Mouse (Mus musculus) liver, postnatal 0 days (tissue): ENCODE measurements around the gene Ccndbp1. TPM values are rescaled to one million over a fixed set of nuclear protein-coding genes. Genes with fewer than 3 reads are reported as not detected.
"Not testable (repeated sequence)": the region's sequence is repeated elsewhere in the genome, so short reads cannot be mapped to it uniquely, and the experiment has no call there.

Experiments
- ATAC-seq: fragments of 200-750 bp; cut with Nextera tagmentation; 2 replicates; pipeline ENCODE4 v1.8.0; 2017; ENCODE audit warnings: mild to moderate bottlenecking, moderate library complexity
- DNase-seq: peaks from one replicate; pipeline ENCODE4 v3.0.0-alpha.2; 2016
- H3K27ac ChIP-seq: fragments of 300-500 bp; sonication (generic); 2 replicates; pipeline ENCODE4 v1.5.1; 2014; ENCODE audit warnings: antibody characterized with exemption, moderate library complexity, mild to moderate bottlenecking, low read depth
- H3K27me3 ChIP-seq: fragments of 300-500 bp; sonication (generic); 2 replicates; pipeline ENCODE4 v1.6.1; 2014; ENCODE audit warnings: low read length, control low read depth, mixed read lengths; ENCODE audit not compliant: insufficient read depth
- H3K36me3 ChIP-seq: fragments of 300-500 bp; sonication (generic); replicated peaks from 2 replicates; pipeline ENCODE4 v1.6.1; 2014; ENCODE audit warnings: mild to moderate bottlenecking, control low read depth, low read length, moderate library complexity, mixed read lengths; ENCODE audit not compliant: insufficient read depth
- H3K4me1 ChIP-seq: fragments of 300-500 bp; sonication (generic); 2 replicates; pipeline ENCODE4 v1.6.1; 2014; ENCODE audit warnings: antibody characterized with exemption, mild to moderate bottlenecking, control low read depth; ENCODE audit not compliant: insufficient read depth
- H3K4me2 ChIP-seq: fragments of 300-500 bp; sonication (generic); 2 replicates; pipeline ENCODE4 v1.6.1; 2014; ENCODE audit warnings: low read depth, mild to moderate bottlenecking, low read length, moderate library complexity, mixed read lengths
- H3K4me3 ChIP-seq: fragments of 300-500 bp; sonication (generic); 2 replicates; pipeline ENCODE4 v1.5.1; 2014; ENCODE audit warnings: low read depth, low read length
- H3K9ac ChIP-seq: fragments of 300-500 bp; sonication (generic); replicated peaks from 2 replicates; pipeline ENCODE4 v1.6.1; 2014; ENCODE audit warnings: mild to moderate bottlenecking, moderate library complexity
- H3K9me3 ChIP-seq: fragments of 300-500 bp; sonication (generic); 2 replicates; pipeline ENCODE4 v1.6.1; 2016; ENCODE audit warnings: mild to moderate bottlenecking, control low read depth, low read length, mixed read lengths
- CTCF ChIP-seq: sonication (generic); IDR thresholded peaks from 2 replicates; pipeline ENCODE4 v1.5.1; 2016; ENCODE audit warnings: antibody characterized with exemption, low read depth
- EP300 ChIP-seq: IDR thresholded peaks from 2 replicates; pipeline ENCODE4 v1.6.1; 2016; ENCODE audit warnings: antibody characterized with exemption, low read depth, mild to moderate bottlenecking
- WGBS: fragments of 180-500 bp; shearing (Covaris S2); extraction: QIAGEN DNeasy Blood & Tissue Kit; methylation state at CpG from one replicate; pipeline ENCODE4 v1.1.7; 2014; ENCODE audit not compliant: insufficient replicate concordance; 5-methylcytosine and 5-hydroxymethylcytosine counted together
- polyA plus RNA-seq: library from polyadenylated mRNA; unstranded; fragments of >200 nt; fragmentation: Nextera tagmentation; extraction: Ambion mirVana; gene quantifications from 2 replicates; pipeline ENCODE4 v1.2.1, GENCODE M21; 2015

The Ccndbp1 gene
- polyA plus RNA-seq, 1 experiment from 2014 or later: 36.0 TPM

DNA sequence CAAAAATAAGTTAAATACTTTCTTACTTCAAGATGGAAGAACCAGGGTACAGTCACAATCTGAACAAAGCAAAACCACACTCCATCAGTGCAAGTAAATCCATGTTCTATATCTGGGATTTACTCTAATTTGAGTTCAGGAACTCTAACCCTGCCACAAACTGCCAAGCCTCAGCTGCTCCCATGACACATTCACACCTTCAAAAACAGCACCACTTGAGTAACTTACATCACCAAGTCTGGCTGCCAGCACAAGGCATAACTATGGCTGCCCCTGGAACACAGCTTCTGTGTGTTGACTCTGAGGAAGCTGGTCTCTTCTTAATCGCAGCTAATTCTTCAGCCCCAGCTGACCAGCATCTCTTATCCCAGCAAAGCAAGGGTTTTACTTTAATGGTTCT is 8.9 kb downstream of the Ccndbp1 start:
- no peak for TF ChIP-seq CTCF
- TF ChIP-seq EP300: no peak
- H3K4me3 ChIP-seq: no peak overlapping the region
- H3K27ac ChIP-seq: no peak overlapping the region
- DNase-seq (no peak), ATAC-seq (no peak)
- H3K36me3 ChIP-seq: peaks cover 61% of the 10 kb centered on the region
- 97% methylated on average over 1 of the region's 1 CpGs for WGBS
- 0 out of 2 replicates have a peak, but pooled peaks cover 3% of the 10 kb centered on the region for H3K9me3 ChIP-seq
- H3K4me2 ChIP-seq: no peak overlapping the region
- no peaks in the 10 kb centered on the region for H3K4me1 ChIP-seq
- H3K9ac ChIP-seq: no peak overlapping the region
- no peaks in the 10 kb centered on the region for H3K27me3 ChIP-seq

DNA sequence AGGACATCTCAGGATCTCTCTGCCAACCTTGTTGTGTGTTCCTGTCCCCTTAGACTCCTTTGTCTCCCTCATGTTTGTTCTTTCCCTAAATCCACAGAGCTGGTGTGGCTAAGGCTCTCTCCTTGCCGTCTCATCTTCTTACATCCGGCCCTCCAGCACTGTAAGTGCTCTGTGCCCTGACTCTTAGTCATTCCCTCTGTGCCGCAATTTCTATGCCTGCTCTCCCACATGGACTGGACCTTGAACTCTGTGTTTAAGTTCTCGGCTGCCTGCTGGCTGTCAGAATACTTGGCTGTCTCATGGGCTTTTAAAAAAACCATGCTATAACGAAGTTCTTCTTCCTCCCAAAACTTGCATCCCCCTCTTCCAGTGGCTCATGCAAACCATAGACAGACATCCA is 14.7 kb downstream of the Ccndbp1 start:
- no peaks in the 10 kb centered on the region for H3K4me1 ChIP-seq
- H3K4me2 ChIP-seq: no peak overlapping the region
- ATAC-seq (peak; percentile 49), DNase-seq (no peak)
- H3K4me3 ChIP-seq: no peak overlapping the region
- H3K36me3 ChIP-seq: peaks cover 54% of the 10 kb centered on the region
- H3K27me3 ChIP-seq: no peaks in the 10 kb centered on the region
- TF ChIP-seq EP300 (no peak), CTCF (no peak)
- H3K9me3 ChIP-seq: 0 out of 2 replicates have a peak, but pooled peaks cover under 1% of the 10 kb centered on the region
- H3K27ac ChIP-seq: no peak overlapping the region
- no peak overlapping the region for H3K9ac ChIP-seq
- 56% methylated on average over 5 of the region's 5 CpGs for WGBS

- no peaks in the 10 kb centered on the region; the same call in 1 of the 2 replicates for H3K9me3 ChIP-seq
- H3K4me1 ChIP-seq: peaks cover 5% of the 10 kb centered on the region; the same call in 1 of the 2 replicates
- TF ChIP-seq CTCF (no peak), EP300 (peak; percentile 97)
- ATAC-seq (peak; percentile 99), DNase-seq (peak; percentile 79)
- no peaks in the 10 kb centered on the region for H3K27me3 ChIP-seq
- peak within 1 kb of the TSS; percentile 59 for H3K4me3 ChIP-seq
- 33% methylated on average over 5 of the region's 5 CpGs for WGBS
- H3K36me3 ChIP-seq: peaks cover 19% of the 10 kb centered on the region
- peak within 1 kb of the TSS; percentile 63 for H3K4me2 ChIP-seq
- peak within 1 kb of the TSS; percentile 91 for H3K27ac ChIP-seq
- peak within 1 kb of the TSS; percentile 67 for H3K9ac ChIP-seq
Observed at GRCm38 (mm10) chr2:121036733-121037341, 28.6 kb downstream of the Ccndbp1 start, which contains the start of gene Epb42. Gene Epb42 (minus strand): TSS chr2:121037072.

DNA sequence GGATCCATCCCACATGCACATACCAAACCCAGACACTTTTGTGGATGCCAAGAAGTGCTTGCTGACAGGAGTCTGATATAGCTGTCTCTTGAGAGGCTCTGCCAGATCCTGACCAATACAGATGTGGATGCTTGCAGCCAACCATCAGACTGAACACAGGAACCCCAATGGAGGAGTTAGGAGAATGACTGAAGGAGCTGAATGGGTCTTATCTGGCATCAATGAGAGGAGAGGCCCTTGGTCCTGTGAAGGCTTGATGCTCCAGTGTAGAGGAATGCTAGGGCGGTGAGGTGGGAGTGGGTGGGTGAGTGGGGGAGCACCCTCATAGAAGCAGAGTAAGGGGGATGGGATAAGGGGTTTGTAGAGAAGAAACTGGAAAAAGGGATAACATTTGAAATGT is 30.6 kb downstream of the Ccndbp1 start:
- not testable (repeated sequence) for H3K4me3 ChIP-seq, H3K27me3 ChIP-seq, H3K27ac ChIP-seq, H3K4me1 ChIP-seq, ATAC-seq, H3K9me3 ChIP-seq, H3K9ac ChIP-seq, DNase-seq, H3K36me3 ChIP-seq, H3K4me2 ChIP-seq
- WGBS: 85% methylated on average over 1 of the region's 1 CpGs

GRCm38 (mm10) chr2:121039382-121039781 is 31.2 kb downstream of the Ccndbp1 start:
- no peak overlapping the region for H3K4me3 ChIP-seq
- no peak overlapping the region for H3K27ac ChIP-seq
- no peak overlapping the region for H3K9ac ChIP-seq
- peaks cover 5% of the 10 kb centered on the region; the same call in 1 of the 2 replicates for H3K4me1 ChIP-seq
- H3K27me3 ChIP-seq: no peaks in the 10 kb centered on the region
- DNase-seq (no peak), ATAC-seq (no peak)
- 87% methylated on average over 1 of the region's 1 CpGs for WGBS
- H3K4me2 ChIP-seq: no peak overlapping the region
- H3K9me3 ChIP-seq: no peaks in the 10 kb centered on the region; the same call in 1 of the 2 replicates
- TF ChIP-seq EP300 (no peak), CTCF (peak; percentile 50)
- H3K36me3 ChIP-seq: no peaks in the 10 kb centered on the region; the same call in 1 of the 2 replicates

- DNase-seq (no peak), ATAC-seq (no peak)
- no peak for TF ChIP-seq EP300
- TF ChIP-seq CTCF: peak; percentile 87
- no peak overlapping the region for H3K4me3 ChIP-seq
- H3K9ac ChIP-seq: no peak overlapping the region
- H3K27me3 ChIP-seq: no peaks in the 10 kb centered on the region
- no peak overlapping the region for H3K4me2 ChIP-seq
- no peak overlapping the region for H3K27ac ChIP-seq
- WGBS: 33% methylated on average over 5 of the region's 5 CpGs
- H3K36me3 ChIP-seq: no peaks in the 10 kb centered on the region
- peaks cover 5% of the 10 kb centered on the region; the same call in 1 of the 2 replicates for H3K4me1 ChIP-seq
- no peaks in the 10 kb centered on the region; the same call in 1 of the 2 replicates for H3K9me3 ChIP-seq
Observed at GRCm38 (mm10) chr2:121041098-121041497, 32.9 kb downstream of the Ccndbp1 start.
